Mouse (Mus musculus): ENCODE measurements around the gene Klhl10. TPM values are rescaled to one million over a fixed set of nuclear protein-coding genes. Genes with fewer than 3 reads are reported as not detected.

Klhl10 gene
- polyA plus RNA-seq, 1 experiment from 2014 or later: 0.66 TPM

- no peak for ATAC-seq (ENCODE audit: low FRiP score)
- 88% methylated on average over 8 of the region's 8 CpGs for WGBS
Measured at GRCm38 (mm10) chr11:100485801-100486538, 44.3 kb downstream of the Klhl10 start.

GRCm38 (mm10) chr11:100490951-100491350 lies 49.2 kb downstream of the Klhl10 start:
- WGBS: 94% methylated on average over 6 of the region's 6 CpGs

More at GRCm38 (mm10) chr11:100485801-100486538, 44.3 kb downstream of the Klhl10 start:
- peak; percentile 48 for DNase-seq (ENCODE audit: low spot score)
- Histone ChIP-seq H3K36me3 (ENCODE audit: control insufficient read depth, insufficient read depth, low read length) (peaks cover 15% of the 10 kb centered on the region), H3K9me3 (ENCODE audit: control insufficient read depth, low read length) (no peaks in the 10 kb centered on the region), H3K4me1 (replicated peaks; ENCODE audit: control insufficient read depth, insufficient read depth, low read length) (no peaks in the 10 kb centered on the region), H3K4me3 (ENCODE audit: low read depth, low read length) (no peak overlapping the region), H3K4me2 (replicated peaks; ENCODE audit: low read depth, low read length) (no peak overlapping the region), H3K27me3 (ENCODE audit: control insufficient read depth, insufficient read depth, low read length) (no peaks in the 10 kb centered on the region), H3K27ac (ENCODE audit: low read depth, low read length) (no peak overlapping the region), H3K9ac (ENCODE audit: low read depth, low read length) (no peak overlapping the region)

GRCm38 (mm10) chr11:100493771-100494170 lies 52.1 kb downstream of the Klhl10 start:
- Histone ChIP-seq H3K4me2 (replicated peaks; ENCODE audit: low read depth, low read length) (no peak overlapping the region), H3K4me1 (replicated peaks; ENCODE audit: control insufficient read depth, insufficient read depth, low read length) (no peaks in the 10 kb centered on the region), H3K27me3 (ENCODE audit: control insufficient read depth, insufficient read depth, low read length) (no peaks in the 10 kb centered on the region), H3K9me3 (ENCODE audit: control insufficient read depth, low read length) (no peaks in the 10 kb centered on the region), H3K27ac (ENCODE audit: low read depth, low read length) (no peak overlapping the region), H3K36me3 (ENCODE audit: control insufficient read depth, insufficient read depth, low read length) (peaks cover 31% of the 10 kb centered on the region), H3K4me3 (ENCODE audit: low read depth, low read length) (no peak overlapping the region), H3K9ac (ENCODE audit: low read depth, low read length) (no peak overlapping the region)
- DNase-seq (ENCODE audit: low spot score): no peak
- WGBS: 92% methylated on average over 12 of the region's 12 CpGs
- ATAC-seq (ENCODE audit: low FRiP score): no peak

More at GRCm38 (mm10) chr11:100490951-100491350, 49.2 kb downstream of the Klhl10 start:
- Histone ChIP-seq H3K27me3 (ENCODE audit: control insufficient read depth, insufficient read depth, low read length) (no peaks in the 10 kb centered on the region), H3K27ac (ENCODE audit: low read depth, low read length) (no peak overlapping the region), H3K9me3 (ENCODE audit: control insufficient read depth, low read length) (no peaks in the 10 kb centered on the region), H3K4me3 (ENCODE audit: low read depth, low read length) (no peak overlapping the region), H3K4me1 (replicated peaks; ENCODE audit: control insufficient read depth, insufficient read depth, low read length) (no peaks in the 10 kb centered on the region), H3K4me2 (replicated peaks; ENCODE audit: low read depth, low read length) (no peak overlapping the region), H3K36me3 (ENCODE audit: control insufficient read depth, insufficient read depth, low read length) (peaks cover 16% of the 10 kb centered on the region), H3K9ac (ENCODE audit: low read depth, low read length) (no peak overlapping the region)
- DNase-seq (ENCODE audit: low spot score) (peak; percentile 22), ATAC-seq (ENCODE audit: low FRiP score) (no peak)

- H3K4me2 ChIP-seq (replicated peaks; ENCODE audit: low read depth, low read length): no peak overlapping the region
- H3K36me3 ChIP-seq (ENCODE audit: control insufficient read depth, insufficient read depth, low read length): peaks cover 41% of the 10 kb centered on the region
- no peak overlapping the region for H3K4me3 ChIP-seq (ENCODE audit: low read depth, low read length)
- no peaks in the 10 kb centered on the region for H3K9me3 ChIP-seq (ENCODE audit: control insufficient read depth, low read length)
- no peak overlapping the region for H3K9ac ChIP-seq (ENCODE audit: low read depth, low read length)
- DNase-seq (ENCODE audit: low spot score) (no peak), ATAC-seq (ENCODE audit: low FRiP score) (no peak)
- 91% methylated on average over 3 of the region's 3 CpGs for WGBS
- H3K4me1 ChIP-seq (replicated peaks; ENCODE audit: control insufficient read depth, insufficient read depth, low read length): no peaks in the 10 kb centered on the region
- no peak overlapping the region for H3K27ac ChIP-seq (ENCODE audit: low read depth, low read length)
- H3K27me3 ChIP-seq (ENCODE audit: control insufficient read depth, insufficient read depth, low read length): no peaks in the 10 kb centered on the region
Measured at GRCm38 (mm10) chr11:100500241-100500640, 58.5 kb downstream of the Klhl10 start.

- no peak for DNase-seq (ENCODE audit: low spot score)
- H3K4me3 ChIP-seq (ENCODE audit: low read depth, low read length): no peak overlapping the region
- no peaks in the 10 kb centered on the region for H3K27me3 ChIP-seq (ENCODE audit: control insufficient read depth, insufficient read depth, low read length)
- H3K36me3 ChIP-seq (ENCODE audit: control insufficient read depth, insufficient read depth, low read length): peaks cover 39% of the 10 kb centered on the region
- no peak overlapping the region for H3K27ac ChIP-seq (ENCODE audit: low read depth, low read length)
- H3K9ac ChIP-seq (ENCODE audit: low read depth, low read length): no peak overlapping the region
- 90% methylated on average over 7 of the region's 7 CpGs for WGBS
- no peaks in the 10 kb centered on the region for H3K4me1 ChIP-seq (replicated peaks; ENCODE audit: control insufficient read depth, insufficient read depth, low read length)
- no peak for ATAC-seq (ENCODE audit: low FRiP score)
- no peak overlapping the region for H3K4me2 ChIP-seq (replicated peaks; ENCODE audit: low read depth, low read length)
- H3K9me3 ChIP-seq (ENCODE audit: control insufficient read depth, low read length): no peaks in the 10 kb centered on the region
Measured at GRCm38 (mm10) chr11:100500651-100501050, 58.9 kb downstream of the Klhl10 start.

- Histone ChIP-seq H3K4me1 (replicated peaks; ENCODE audit: control insufficient read depth, insufficient read depth, low read length) (no peaks in the 10 kb centered on the region), H3K27me3 (ENCODE audit: control insufficient read depth, insufficient read depth, low read length) (no peaks in the 10 kb centered on the region), H3K4me3 (ENCODE audit: low read depth, low read length) (no peak overlapping the region), H3K9me3 (ENCODE audit: control insufficient read depth, low read length) (no peaks in the 10 kb centered on the region), H3K36me3 (ENCODE audit: control insufficient read depth, insufficient read depth, low read length) (peaks cover 32% of the 10 kb centered on the region), H3K4me2 (replicated peaks; ENCODE audit: low read depth, low read length) (no peak overlapping the region), H3K9ac (ENCODE audit: low read depth, low read length) (no peak overlapping the region), H3K27ac (ENCODE audit: low read depth, low read length) (no peak overlapping the region)
- WGBS: 58% methylated on average over 6 of the region's 6 CpGs
- ATAC-seq (ENCODE audit: low FRiP score): no peak
- DNase-seq (ENCODE audit: low spot score): no peak
Measured at GRCm38 (mm10) chr11:100501321-100501720, 59.6 kb downstream of the Klhl10 start.

- H3K4me3 ChIP-seq (ENCODE audit: low read depth, low read length): no peak overlapping the region
- H3K27me3 ChIP-seq (ENCODE audit: control insufficient read depth, insufficient read depth, low read length): no peaks in the 10 kb centered on the region
- DNase-seq (ENCODE audit: low spot score) (no peak), ATAC-seq (ENCODE audit: low FRiP score) (no peak)
- WGBS: 95% methylated on average over 12 of the region's 12 CpGs
- H3K27ac ChIP-seq (ENCODE audit: low read depth, low read length): no peak overlapping the region
- no peaks in the 10 kb centered on the region for H3K4me1 ChIP-seq (replicated peaks; ENCODE audit: control insufficient read depth, insufficient read depth, low read length)
- H3K9me3 ChIP-seq (ENCODE audit: control insufficient read depth, low read length): no peaks in the 10 kb centered on the region
- peaks cover 11% of the 10 kb centered on the region for H3K36me3 ChIP-seq (ENCODE audit: control insufficient read depth, insufficient read depth, low read length)
- H3K9ac ChIP-seq (ENCODE audit: low read depth, low read length): no peak overlapping the region
- H3K4me2 ChIP-seq (replicated peaks; ENCODE audit: low read depth, low read length): no peak overlapping the region
Measured at GRCm38 (mm10) chr11:100504990-100505660, 63.4 kb downstream of the Klhl10 start.

GRCm38 (mm10) chr11:100505997-100506396 lies 64.3 kb downstream of the Klhl10 start:
- Histone ChIP-seq H3K27ac (ENCODE audit: low read depth, low read length) (no peak overlapping the region), H3K27me3 (ENCODE audit: control insufficient read depth, insufficient read depth, low read length) (no peaks in the 10 kb centered on the region), H3K9me3 (ENCODE audit: control insufficient read depth, low read length) (no peaks in the 10 kb centered on the region), H3K4me3 (ENCODE audit: low read depth, low read length) (no peak overlapping the region), H3K36me3 (ENCODE audit: control insufficient read depth, insufficient read depth, low read length) (peaks cover 9% of the 10 kb centered on the region; the same call in 1 of the 2 replicates), H3K4me1 (replicated peaks; ENCODE audit: control insufficient read depth, insufficient read depth, low read length) (no peaks in the 10 kb centered on the region), H3K9ac (ENCODE audit: low read depth, low read length) (no peak overlapping the region), H3K4me2 (replicated peaks; ENCODE audit: low read depth, low read length) (no peak overlapping the region)
- WGBS: 97% methylated on average over 8 of the region's 8 CpGs
- ATAC-seq (ENCODE audit: low FRiP score) (no peak), DNase-seq (ENCODE audit: low spot score) (no peak)

All from hindbrain, embryonic 11.5 days (tissue).